Mouse (Mus musculus) CH12.LX (cell line): ENCODE measurements around the gene Mex3d. TPM values are rescaled to one million over a fixed set of nuclear protein-coding genes. Genes with fewer than 3 reads are reported as not detected.

Experiments used
- DNase-seq: peaks from one replicate; pipeline ENCODE4 v3.0.0-alpha.2; 2013; ENCODE audit errors: extremely low read depth
- H3K27ac ChIP-seq: 2 replicates; pipeline ENCODE4 v1.5.1; 2012; ENCODE audit warnings: low read depth, mild to moderate bottlenecking, control low read depth, moderate library complexity; ENCODE audit not compliant: insufficient read depth
- H3K27me3 ChIP-seq: replicated peaks from 2 replicates; pipeline ENCODE3; 2012; ENCODE audit warnings: inconsistent platforms
- H3K36me3 ChIP-seq, 2 experiments: replicated peaks in 1 of 2; 2 replicates each; pipeline versions ENCODE3 to v1.6.1; 2012; ENCODE audit warnings: inconsistent platforms in 1 of 2, low read length in 1 of 2, mild to moderate bottlenecking in 1 of 2, mixed read lengths in 1 of 2, moderate library complexity in 1 of 2; ENCODE audit not compliant: control insufficient read depth in 1 of 2, insufficient read depth in 1 of 2
- H3K4me1 ChIP-seq, 2 experiments: 2 replicates each; pipeline ENCODE4 v1.6.1; 2012; ENCODE audit warnings: inconsistent platforms in 1 of 2, moderate library complexity in 1 of 2; ENCODE audit not compliant: insufficient read depth in 2 of 2, control insufficient read depth in 1 of 2
- H3K4me2 ChIP-seq: 2 replicates; pipeline ENCODE4 v1.6.1; 2012; ENCODE audit warnings: low read depth, mild to moderate bottlenecking, control low read depth; ENCODE audit not compliant: poor library complexity, insufficient read depth, severe bottlenecking
- H3K4me3 ChIP-seq, 3 experiments: fragments of 150-350 bp in 1 of 3; sonication (generic) in 1 of 3; replicated peaks in 1 of 3; 2 replicates each; pipeline versions ENCODE3 to v1.5.1; 2011 to 2012; ENCODE audit warnings: low read depth in 2 of 3, low read length in 2 of 3, mild to moderate bottlenecking in 2 of 3, moderate library complexity in 2 of 3, control low read depth in 1 of 3, improper control_type of control experiment in 1 of 3, inconsistent platforms in 1 of 3, mixed read lengths in 1 of 3; ENCODE audit not compliant: poor library complexity in 1 of 3
- H3K79me2 ChIP-seq: replicated peaks from 2 replicates; pipeline ENCODE4 v1.6.1; 2012; ENCODE audit warnings: mild to moderate bottlenecking, moderate library complexity; ENCODE audit not compliant: control insufficient read depth, poor library complexity, insufficient read depth, severe bottlenecking; ENCODE audit errors: extremely low read depth
- H3K9ac ChIP-seq: 2 replicates; pipeline ENCODE4 v1.6.1; 2012; ENCODE audit warnings: low read depth, mild to moderate bottlenecking, control low read depth, moderate library complexity; ENCODE audit not compliant: insufficient read depth
- H3K9me3 ChIP-seq: replicated peaks from 2 replicates; pipeline ENCODE3; 2012; ENCODE audit warnings: low read length, inconsistent platforms, mixed read lengths
- BHLHE40 ChIP-seq: IDR thresholded peaks from 2 replicates; pipeline ENCODE4 v1.6.1; 2011; ENCODE audit warnings: mild to moderate bottlenecking, low read depth, low read length, improper control_type of control experiment
- CHD1 ChIP-seq: IDR thresholded peaks from 2 replicates; pipeline ENCODE4 v1.6.1; 2012; ENCODE audit warnings: low read depth, low read length, improper control_type of control experiment, inconsistent platforms
- CHD2 ChIP-seq: IDR thresholded peaks from 2 replicates; pipeline ENCODE4 v1.6.1; 2011; ENCODE audit warnings: low read length, improper control_type of control experiment
- CTCF ChIP-seq, 2 experiments: IDR thresholded peaks in 1 of 2; conservative IDR thresholded peaks in 1 of 2; 2 replicates each; pipeline ENCODE4 v1.5.1; 2011 to 2012; ENCODE audit warnings: low read depth in 2 of 2, low read length in 2 of 2, improper control_type of control experiment in 1 of 2, inconsistent platforms in 1 of 2, mild to moderate bottlenecking in 1 of 2, moderate library complexity in 1 of 2
- E2F4 ChIP-seq: IDR thresholded peaks from 2 replicates; pipeline ENCODE4 v1.6.1; 2011; ENCODE audit warnings: low read depth, low read length, improper control_type of control experiment; ENCODE audit not compliant: insufficient replicate concordance
- ELF1 ChIP-seq: IDR thresholded peaks from 2 replicates; pipeline ENCODE4 v1.6.1; 2014; ENCODE audit warnings: low read depth, mild to moderate bottlenecking, inconsistent platforms, low read length, improper control_type of control experiment
- EP300 ChIP-seq: IDR thresholded peaks from 2 replicates; pipeline ENCODE4 v1.6.1; 2011; ENCODE audit warnings: low read length, improper control_type of control experiment
- ETS1 ChIP-seq: conservative IDR thresholded peaks from 2 replicates; pipeline ENCODE4 v1.6.1; 2012; ENCODE audit warnings: low read depth, mild to moderate bottlenecking, inconsistent platforms, low read length, improper control_type of control experiment, moderate library complexity
- GABPA ChIP-seq: IDR thresholded peaks from 2 replicates; pipeline ENCODE4 v1.6.1; 2012; ENCODE audit warnings: low read depth, low read length, improper control_type of control experiment, inconsistent platforms; ENCODE audit not compliant: insufficient replicate concordance
- HCFC1 ChIP-seq: IDR thresholded peaks from 2 replicates; pipeline ENCODE4 v1.6.1; 2012; ENCODE audit warnings: low read depth, mild to moderate bottlenecking, inconsistent platforms, low read length, improper control_type of control experiment
- IRF4 ChIP-seq: IDR thresholded peaks from 2 replicates; pipeline ENCODE4 v1.6.1; 2014; ENCODE audit warnings: low read depth, mild to moderate bottlenecking, inconsistent platforms, low read length, improper control_type of control experiment
- JUN ChIP-seq: IDR thresholded peaks from 2 replicates; pipeline ENCODE4 v1.6.1; 2011; ENCODE audit warnings: low read depth, mild to moderate bottlenecking, low read length, improper control_type of control experiment, moderate library complexity; ENCODE audit not compliant: insufficient read depth
- JUND ChIP-seq: conservative IDR thresholded peaks from 2 replicates; pipeline ENCODE4 v1.6.1; 2011; ENCODE audit warnings: low read depth, low read length, improper control_type of control experiment
- KAT2A ChIP-seq: IDR thresholded peaks from 2 replicates; pipeline ENCODE4 v1.6.1; 2012; ENCODE audit warnings: low read length, improper control_type of control experiment, inconsistent platforms; ENCODE audit not compliant: insufficient replicate concordance
- MAFK ChIP-seq: IDR thresholded peaks from 2 replicates; pipeline ENCODE4 v1.6.1; 2011; ENCODE audit warnings: low read length, improper control_type of control experiment; ENCODE audit not compliant: insufficient replicate concordance
- MAX ChIP-seq: IDR thresholded peaks from 2 replicates; pipeline ENCODE4 v1.6.1; 2011; ENCODE audit warnings: low read length, improper control_type of control experiment
- MAZ ChIP-seq: IDR thresholded peaks from 2 replicates; pipeline ENCODE4 v1.6.1; 2012; ENCODE audit warnings: low read depth, mild to moderate bottlenecking, inconsistent platforms, low read length, improper control_type of control experiment, moderate library complexity
- MEF2A ChIP-seq: IDR thresholded peaks from 2 replicates; pipeline ENCODE4 v1.6.1; 2014; ENCODE audit warnings: low read depth, mild to moderate bottlenecking, inconsistent platforms, low read length, improper control_type of control experiment, borderline replicate concordance
- MXI1 ChIP-seq: IDR thresholded peaks from 2 replicates; pipeline ENCODE4 v1.6.1; 2011; ENCODE audit warnings: mild to moderate bottlenecking, low read depth, low read length, improper control_type of control experiment
- MYC ChIP-seq: IDR thresholded peaks from 2 replicates; pipeline ENCODE4 v1.6.1; 2011; ENCODE audit warnings: low read depth, mild to moderate bottlenecking, improper control_type of control experiment, low read length
- NELFE ChIP-seq: IDR thresholded peaks from 2 replicates; pipeline ENCODE4 v1.6.1; 2011; ENCODE audit warnings: low read depth, low read length, improper control_type of control experiment
- NRF1 ChIP-seq: IDR thresholded peaks from 2 replicates; pipeline ENCODE4 v1.6.1; 2014; ENCODE audit warnings: low read depth, mild to moderate bottlenecking, inconsistent platforms, low read length, improper control_type of control experiment, moderate library complexity
- PAX5 ChIP-seq: IDR thresholded peaks from 2 replicates; pipeline ENCODE4 v1.6.1; 2012; ENCODE audit warnings: low read length, inconsistent platforms, mixed read lengths
- POLR2A ChIP-seq: IDR thresholded peaks from 2 replicates; pipeline ENCODE4 v1.6.1; 2011; ENCODE audit warnings: low read depth, mild to moderate bottlenecking, improper control_type of control experiment, low read length
- POLR2AphosphoS2 ChIP-seq: IDR thresholded peaks from 2 replicates; pipeline ENCODE4 v1.6.1; 2011; ENCODE audit warnings: low read depth, low read length, improper control_type of control experiment
- RAD21 ChIP-seq: IDR thresholded peaks from 2 replicates; pipeline ENCODE4 v1.6.1; 2011; ENCODE audit warnings: low read depth, mild to moderate bottlenecking, low read length, improper control_type of control experiment, moderate library complexity
- RCOR1 ChIP-seq: conservative IDR thresholded peaks from 2 replicates; pipeline ENCODE4 v1.6.1; 2012; ENCODE audit warnings: low read depth, mild to moderate bottlenecking, inconsistent platforms, low read length, improper control_type of control experiment
- SIN3A ChIP-seq: IDR thresholded peaks from 2 replicates; pipeline ENCODE4 v1.6.1; 2012; ENCODE audit warnings: low read length, improper control_type of control experiment, inconsistent platforms
- SMC3 ChIP-seq: IDR thresholded peaks from 2 replicates; pipeline ENCODE4 v1.6.1; 2011; ENCODE audit warnings: low read depth, low read length, improper control_type of control experiment
- TBP ChIP-seq: conservative IDR thresholded peaks from 2 replicates; pipeline ENCODE4 v1.6.1; 2011; ENCODE audit warnings: low read depth, low read length, improper control_type of control experiment
- TCF12 ChIP-seq: IDR thresholded peaks from 2 replicates; pipeline ENCODE4 v1.6.1; 2014; ENCODE audit warnings: low read depth, mild to moderate bottlenecking, inconsistent platforms, low read length, improper control_type of control experiment
- UBTF ChIP-seq: IDR thresholded peaks from 2 replicates; pipeline ENCODE4 v1.6.1; 2012; ENCODE audit warnings: low read depth, mild to moderate bottlenecking, inconsistent platforms, low read length, improper control_type of control experiment, moderate library complexity
- USF1 ChIP-seq: IDR thresholded peaks from 2 replicates; pipeline ENCODE4 v1.6.1; 2014; ENCODE audit warnings: low read depth, mild to moderate bottlenecking, inconsistent platforms, low read length, improper control_type of control experiment
- USF2 ChIP-seq: conservative IDR thresholded peaks from 2 replicates; pipeline ENCODE4 v1.6.1; 2011; ENCODE audit warnings: low read depth, low read length, improper control_type of control experiment
- ZC3H11A ChIP-seq: IDR thresholded peaks from 2 replicates; pipeline ENCODE4 v1.6.1; 2012; ENCODE audit warnings: low read depth, mild to moderate bottlenecking, inconsistent platforms, low read length, improper control_type of control experiment
- ZKSCAN1 ChIP-seq: IDR thresholded peaks from 2 replicates; pipeline ENCODE4 v1.6.1; 2012; ENCODE audit warnings: low read depth, inconsistent platforms, low read length, improper control_type of control experiment, borderline replicate concordance
- ZMIZ1 ChIP-seq: IDR thresholded peaks from 2 replicates; pipeline ENCODE4 v1.6.1; 2012; ENCODE audit warnings: low read depth, mild to moderate bottlenecking, inconsistent platforms, low read length, improper control_type of control experiment
- ZNF384 ChIP-seq: IDR thresholded peaks from 2 replicates; pipeline ENCODE4 v1.6.1; 2012; ENCODE audit warnings: low read depth, low read length, improper control_type of control experiment, inconsistent platforms
- dilution Hi-C: fragments of 300-500 bp; cut with MboI; formaldehyde crosslinking; loops from 2 replicates; pipeline ENCODE4 v1.14.3; 2020; ENCODE audit warnings: low sequenced_read_pairs; ENCODE audit not compliant: extremely low pct_unique_long_range_greater_than_20kb, extremely low pct_ligation_motif_present
- in situ Hi-C: fragments of 300-500 bp; cut with MboI; formaldehyde crosslinking; loops from 3 replicates; pipeline ENCODE4 v1.14.3; 2019; ENCODE audit warnings: low sequenced_read_pairs, low pct_ligation_motif_present, low pct_unique_long_range_greater_than_20kb, mixed read lengths
- polyA plus RNA-seq: library from polyadenylated mRNA; unstranded; fragments of >175 nt; gene quantifications from 2 replicates; pipeline ENCODE4 v1.2.1, GENCODE M21; 2012; ENCODE audit warnings: low read depth; ENCODE audit not compliant: insufficient read length
- total RNA-seq, 2 experiments: library from RNA; depleted of rRNA; stranded (reverse); fragments of 300-350 nt in 1 of 2; fragments of >200 nt in 1 of 2; gene quantifications; 2 replicates each; pipeline ENCODE4 v1.2.3; 2012 to 2014

Mex3d gene
- total and polyA plus RNA-seq, 3 experiments: 5.9 to 8.5 (median 6.6) TPM

GRCm38 (mm10) chr10:80399191-80399972 lies 11.9 kb upstream of the Mex3d start, which contains the start of gene Mbd3:
TSS of gene Mbd3 (minus strand) at chr10:80399550.
- Histone ChIP-seq H3K4me3 (peak within 1 kb of the TSS; percentile 61 to 78 (median 63)), H3K27me3 (no peaks in the 10 kb centered on the region), H3K4me1 (peaks cover 18 to 48% of the 10 kb centered on the region in 2 experiments), H3K4me2 (peak within 1 kb of the TSS; percentile 76), H3K9me3 (peaks cover 9% of the 10 kb centered on the region), H3K9ac (peak within 1 kb of the TSS; percentile 96), H3K27ac (peak within 1 kb of the TSS; percentile 92), H3K79me2 (peaks cover 22% of the 10 kb centered on the region), H3K36me3 (peaks cover 44 to 56% of the 10 kb centered on the region in 2 experiments)
- DNase-seq: peak; percentile 100
- in situ Hi-C loops: no loop called here
- peak; percentile 65 for TF ChIP-seq HCFC1
- no peak for TF ChIP-seq SIN3A
- TF ChIP-seq POLR2A: peak; percentile 96
- TF ChIP-seq MAFK: no peak
- no peak for TF ChIP-seq BHLHE40
- peak; percentile 90; the same call in 1 of the 2 replicates for TF ChIP-seq TBP
- TF ChIP-seq MXI1: no peak
- no peak for TF ChIP-seq GABPA
- TF ChIP-seq ZNF384: no peak
- no peak; the same call in 1 of the 2 replicates for TF ChIP-seq MYC
- peak; percentile 93 for TF ChIP-seq NELFE
- no peak for TF ChIP-seq JUND
- no peak for TF ChIP-seq SMC3
- no peak for TF ChIP-seq MAX
- peak; percentile 51; the same call in 1 of the 2 replicates for TF ChIP-seq E2F4
- TF ChIP-seq POLR2AphosphoS2: peak; percentile 77; the same call in 1 of the 2 replicates
- 0 out of 2 replicates have a peak, but pooled peaks have one; percentile 55 for TF ChIP-seq ZMIZ1
- TF ChIP-seq USF2: no peak
- no peak for TF ChIP-seq KAT2A
- TF ChIP-seq UBTF: peak; percentile 50; the same call in 1 of the 2 replicates
- TF ChIP-seq USF1: no peak
- TF ChIP-seq RCOR1: no peak
- no peak for TF ChIP-seq CHD1
- no peak for TF ChIP-seq CTCF (conservative IDR thresholded peaks at IDR 0.05 in 1 of 2, IDR thresholded peaks at IDR 0.05 in 1 of 2; ENCODE audit: low read depth in 2 of 2, low read length in 2 of 2)
- TF ChIP-seq JUN: no peak
- no peak for TF ChIP-seq PAX5
- no peak for TF ChIP-seq RAD21
- peak; percentile 61 for TF ChIP-seq CHD2
- TF ChIP-seq ZKSCAN1: no peak
- TF ChIP-seq IRF4: 0 out of 2 replicates have a peak, but pooled peaks have one; percentile 38
- no peak for TF ChIP-seq EP300
- peak; percentile 89 for TF ChIP-seq TCF12
- TF ChIP-seq ZC3H11A: no peak
- TF ChIP-seq ETS1: no peak
- peak; percentile 95 for TF ChIP-seq ELF1
- TF ChIP-seq MAZ: 0 out of 2 replicates have a peak, but pooled peaks have one; percentile 73
- peak; percentile 82 for TF ChIP-seq NRF1
- TF ChIP-seq MEF2A: no peak
- dilution Hi-C loops: no loop called here
